Mouse (Mus musculus) liver, adult 2 months (tissue): ENCODE measurements around the gene Gstm1.
A peak's percentile ranks its signal among the peaks of the same experiment; 100 is the strongest.

Source experiments
- CTCF ChIP-seq: fragments of 200-500 bp; IDR thresholded peaks from 2 replicates; pipeline ENCODE4 v1.5.1; 2011; ENCODE audit warnings: low read depth, low read length, control low read depth
- POLR2A ChIP-seq: fragments of 200-500 bp; IDR thresholded peaks from 2 replicates; pipeline ENCODE4 v1.6.1; 2011; ENCODE audit warnings: low read length, control low read depth; ENCODE audit not compliant: insufficient read depth; ENCODE audit errors: extremely low read depth

GRCm38 (mm10) chr3:108044394-108045140 lies 26.8 kb upstream of the Gstm1 start, which contains the start of gene Gstm4:
- peak; percentile 59; the same call in 1 of the 2 replicates for TF ChIP-seq POLR2A
- 0 out of 2 replicates have a peak, but pooled peaks have one; percentile 5 for TF ChIP-seq CTCF
